Mouse (Mus musculus) gastrocnemius, postnatal 10 days (tissue): ENCODE measurements at regions not wholly inside any gene's neighbourhood (a gene's known extent, or its start where the extent isn't known, plus 50 kb on each side); places are given as distances from the start of the nearest gene placed in this dataset.

ENCODE experiments used
- DNase-seq: peaks from one replicate; pipeline ENCODE4 v3.0.0; 2021; ENCODE audit warnings: mixed read lengths

DNA sequence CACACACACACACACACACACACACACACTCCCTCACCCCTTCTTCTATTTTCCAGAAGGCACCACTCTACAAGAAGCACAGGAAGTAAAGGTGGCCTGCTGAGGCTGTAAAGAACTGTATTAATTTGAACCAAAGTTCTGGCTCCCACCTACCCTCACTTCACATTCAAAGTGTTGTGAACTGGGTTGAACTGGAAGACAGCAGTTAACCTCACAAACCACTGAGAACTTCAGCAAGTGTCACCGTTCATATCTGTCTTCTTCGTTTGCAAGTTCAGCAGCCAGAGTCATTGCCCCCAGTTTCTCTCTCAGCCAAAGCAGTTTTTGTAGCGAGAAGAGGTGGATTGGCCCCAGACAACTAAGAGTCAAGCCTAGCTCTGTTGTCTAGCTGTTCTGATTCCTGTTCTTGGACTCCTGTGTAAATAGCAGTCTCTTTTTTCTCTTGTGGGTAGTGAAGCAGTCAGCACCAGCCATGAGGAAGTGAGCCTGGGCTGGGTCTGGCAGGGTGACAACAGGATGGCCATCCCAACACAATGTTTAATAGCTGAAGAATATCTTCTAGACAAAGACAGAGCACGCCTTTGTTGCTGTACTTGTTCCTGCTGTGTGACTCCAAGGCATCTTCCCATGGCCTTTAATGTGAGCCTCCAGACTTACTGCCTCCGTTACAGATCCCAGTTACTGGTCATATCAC is 452.0 kb upstream of the Meis1 start:
- DNase-seq, result no peak

DNA sequence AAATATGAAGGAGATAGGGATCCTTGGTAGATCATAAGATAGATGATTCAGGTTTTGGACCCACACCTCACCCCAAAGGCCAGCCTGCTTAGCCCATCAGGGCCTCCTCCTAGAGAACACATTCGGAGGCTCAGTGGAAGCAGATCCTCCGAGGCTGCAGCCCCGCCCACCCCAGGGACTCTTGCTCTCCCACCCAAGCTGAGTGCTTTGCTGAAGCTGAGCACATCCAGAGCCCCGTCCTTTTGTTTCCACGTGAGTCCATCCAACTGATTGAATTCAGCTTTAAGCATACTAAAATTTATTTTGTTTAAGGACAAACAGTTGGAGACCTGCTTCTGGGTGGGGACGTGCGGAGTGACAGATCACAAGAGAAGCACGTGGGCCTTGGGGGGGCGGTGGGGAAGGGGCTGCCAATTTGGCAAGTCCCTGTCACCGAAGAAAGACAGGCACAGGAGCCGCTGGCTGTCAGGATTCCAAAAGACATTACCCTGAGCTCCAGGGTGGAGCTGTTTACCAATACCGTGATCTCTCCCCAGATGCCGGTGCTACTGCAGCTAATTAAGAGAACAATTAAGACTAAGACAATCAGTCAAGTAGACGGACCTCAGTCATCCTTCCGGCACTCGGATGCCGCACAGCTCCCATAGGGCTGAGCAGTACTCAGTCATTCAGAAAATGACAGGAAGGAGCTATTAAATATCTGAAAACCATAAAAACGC is 448.9 kb upstream of the Spred2 start:
- DNase-seq, result no peak

DNA sequence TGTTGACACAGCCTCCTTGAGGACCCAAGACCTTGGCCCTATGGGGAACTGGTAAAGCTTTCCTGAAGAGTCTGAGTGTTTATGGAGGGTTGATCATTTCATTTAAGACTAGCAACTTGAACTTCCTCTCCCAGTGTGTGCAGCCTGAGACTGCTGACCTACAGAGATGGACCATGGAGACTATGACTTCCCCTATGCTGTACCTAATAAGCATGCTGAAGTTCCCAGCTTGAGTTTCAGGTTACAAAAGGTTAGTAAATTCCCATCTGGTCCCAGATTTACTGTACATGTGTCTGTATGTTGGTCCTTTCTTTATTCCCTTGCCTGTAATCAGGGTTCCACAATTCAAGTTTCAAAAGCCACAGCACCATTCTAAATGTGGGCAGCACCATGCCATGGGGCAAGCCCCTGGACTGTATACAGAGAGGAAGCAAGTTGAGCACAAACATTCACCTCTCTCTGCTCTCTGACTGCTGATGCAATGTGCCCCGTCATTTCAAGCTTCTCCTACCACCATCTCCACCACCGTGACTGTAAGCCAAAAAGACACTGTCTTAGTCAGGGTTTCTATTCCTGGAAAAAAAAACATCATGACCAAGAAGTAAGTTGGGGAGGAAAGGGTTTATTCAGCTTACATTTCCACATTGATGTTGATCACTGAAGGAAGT is 431.0 kb upstream of the Spred2 start:
- no peak for DNase-seq

DNA sequence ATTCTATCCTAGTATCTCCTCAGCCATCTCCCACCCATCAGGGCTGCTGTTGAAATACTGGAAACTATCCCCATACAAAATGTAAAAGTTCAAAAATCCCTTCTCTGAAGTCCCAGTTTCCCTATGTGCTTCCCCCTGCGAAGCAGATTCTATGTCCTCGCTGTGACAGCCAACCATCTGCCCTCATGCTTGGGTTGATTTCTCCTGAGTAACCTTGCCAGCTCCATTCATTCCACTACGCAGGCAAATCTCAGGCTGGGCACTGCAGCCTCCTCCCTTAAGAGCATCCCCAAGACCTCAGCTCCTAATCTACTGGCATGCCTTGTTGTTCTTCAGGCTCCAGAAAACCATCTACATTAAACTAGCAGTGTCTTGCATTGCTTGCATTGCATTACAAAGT is 402.5 kb upstream of the Spred2 start:
- DNase-seq, result no peak

DNA sequence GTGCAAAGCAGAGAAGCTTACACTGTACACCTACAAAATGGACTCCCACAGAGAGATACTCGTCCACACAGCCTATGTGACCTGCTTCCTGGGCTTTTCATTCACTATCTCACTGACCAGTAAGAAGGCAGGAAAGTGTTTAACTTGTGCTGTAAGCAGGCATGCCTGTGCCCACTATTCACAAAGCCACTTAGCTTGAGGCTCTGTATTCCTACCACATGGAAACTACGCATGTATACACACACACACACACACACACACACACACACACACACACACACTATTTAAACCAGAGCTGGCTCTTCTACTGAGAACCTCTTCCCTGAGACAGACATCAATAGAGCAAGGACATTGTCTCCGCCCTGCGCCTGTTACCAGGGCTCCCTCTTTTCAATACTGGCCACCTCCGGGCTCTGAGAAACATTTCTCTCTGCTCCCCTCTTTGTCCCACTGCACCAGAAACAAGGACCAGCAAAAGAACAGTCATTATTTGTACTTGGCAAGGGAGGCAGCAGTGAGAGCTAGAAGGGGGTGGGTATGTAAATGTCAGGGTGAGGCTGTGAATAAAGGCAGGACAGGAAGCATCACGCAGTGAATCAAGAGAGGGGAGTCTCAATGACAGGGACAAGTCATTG is 400.2 kb upstream of the Spred2 start:
- DNase-seq, result no peak

DNA sequence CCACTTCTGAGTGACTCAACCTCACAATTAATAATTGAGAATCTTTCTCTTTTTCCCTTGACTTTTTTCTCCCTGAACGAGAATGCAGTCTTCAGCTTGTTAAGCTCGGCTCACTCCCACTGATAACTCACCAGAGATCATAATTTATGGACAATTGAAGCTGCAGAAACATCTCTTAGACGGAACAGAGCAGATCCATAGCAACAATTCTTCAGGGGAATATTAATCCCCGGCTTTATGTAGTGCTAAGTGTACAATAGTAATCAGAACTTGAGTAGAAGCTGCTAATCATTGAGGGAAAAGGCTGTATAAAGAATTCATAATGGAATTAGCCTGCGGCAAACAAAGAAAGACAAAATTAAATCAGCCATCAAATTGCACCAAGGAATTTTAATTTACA is 395.0 kb upstream of the Spred2 start:
- no peak for DNase-seq

DNA sequence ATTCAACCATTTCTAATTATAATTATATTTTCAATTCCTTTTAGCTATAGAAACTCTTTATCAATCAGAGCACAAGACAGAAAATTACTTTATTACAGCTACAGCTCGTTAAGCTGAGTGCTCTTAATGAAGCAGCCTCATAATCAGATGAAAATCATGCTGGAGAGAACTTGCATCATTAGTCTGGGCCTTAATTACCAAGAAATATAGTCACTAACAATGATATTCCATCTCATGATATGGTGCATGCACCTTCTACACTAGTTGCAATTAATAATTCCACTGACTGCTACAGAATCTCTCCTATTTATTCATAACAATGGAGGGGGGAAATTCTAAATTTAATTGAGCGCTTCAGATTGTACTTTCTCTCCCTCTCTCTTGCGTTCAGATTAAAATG is 393.5 kb upstream of the Spred2 start:
- DNase-seq, result no peak

DNA sequence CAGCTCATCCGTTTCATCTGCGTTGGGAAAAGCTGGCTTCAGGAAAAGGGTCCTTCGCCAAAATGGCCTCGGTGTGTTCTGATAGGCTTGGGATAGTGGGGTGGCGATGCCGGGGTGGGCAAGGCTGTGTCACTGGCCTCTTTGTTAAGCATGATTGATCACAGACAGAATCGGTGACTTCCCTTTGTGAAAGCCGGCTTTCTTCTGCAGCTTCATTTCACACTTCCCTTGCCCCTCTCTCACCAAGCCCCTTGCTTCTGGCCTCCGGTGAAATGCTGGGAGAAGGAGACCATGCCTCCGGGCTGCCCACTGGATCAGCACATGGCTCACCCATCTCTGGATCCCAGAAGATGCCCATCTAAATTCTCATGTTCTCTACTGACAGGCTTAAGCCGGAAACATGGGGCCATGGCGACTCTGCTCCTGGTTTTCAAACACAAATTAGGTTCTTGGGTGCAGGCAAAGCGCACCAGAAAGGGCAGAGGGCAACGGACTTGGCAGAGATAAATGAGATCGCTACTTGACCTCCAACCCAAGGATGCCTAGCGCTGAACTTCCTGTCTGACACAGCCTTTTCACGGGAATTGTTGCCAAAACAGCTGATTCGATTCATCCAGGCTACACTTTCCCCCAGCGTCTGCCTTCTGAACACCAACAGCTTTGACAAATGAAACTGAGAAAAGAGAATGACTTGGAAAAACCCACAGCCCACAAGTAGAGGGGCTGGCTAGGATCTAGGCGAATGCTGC is 392.7 kb upstream of the Spred2 start:
- no peak for DNase-seq

DNA sequence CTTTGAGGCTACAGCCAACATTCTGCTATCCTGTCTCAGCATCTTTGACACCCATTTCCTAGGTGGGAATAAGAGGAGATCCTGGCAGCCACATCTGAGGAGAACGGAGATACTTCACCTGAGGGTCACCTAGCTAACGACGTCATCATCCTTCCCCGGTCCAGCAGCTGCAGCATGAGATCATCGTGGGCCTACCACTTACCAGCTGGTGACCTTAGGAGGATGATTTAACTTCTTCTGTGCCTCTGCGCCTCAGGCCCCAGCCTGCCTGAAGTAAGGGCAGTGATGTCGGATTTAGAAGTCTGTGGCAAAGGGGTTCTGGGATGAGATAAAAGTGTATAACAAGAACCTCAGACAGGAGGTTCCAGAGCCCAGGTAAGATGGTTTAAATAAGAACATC is 391.3 kb upstream of the Spred2 start:
- no peak for DNase-seq

DNA sequence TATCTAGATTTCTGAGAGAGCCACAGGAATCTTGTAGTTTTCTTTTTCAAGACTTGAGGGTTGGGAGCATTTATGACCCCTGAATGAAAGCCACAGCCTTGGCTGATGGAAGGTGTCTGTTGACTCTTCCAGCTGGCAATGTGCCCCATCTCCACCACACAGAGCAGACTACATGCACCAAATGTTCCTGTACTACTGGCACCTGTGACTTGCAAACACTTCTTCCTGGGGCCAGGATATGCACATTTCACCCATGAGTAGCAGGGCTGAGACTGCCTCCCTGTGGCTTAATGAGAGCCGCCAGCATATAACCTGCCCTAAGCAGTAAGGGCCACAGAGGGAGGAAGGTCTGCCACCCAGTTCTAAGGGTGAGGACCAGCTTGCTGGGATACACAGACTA is 390.5 kb upstream of the Spred2 start:
- no peak for DNase-seq

DNA sequence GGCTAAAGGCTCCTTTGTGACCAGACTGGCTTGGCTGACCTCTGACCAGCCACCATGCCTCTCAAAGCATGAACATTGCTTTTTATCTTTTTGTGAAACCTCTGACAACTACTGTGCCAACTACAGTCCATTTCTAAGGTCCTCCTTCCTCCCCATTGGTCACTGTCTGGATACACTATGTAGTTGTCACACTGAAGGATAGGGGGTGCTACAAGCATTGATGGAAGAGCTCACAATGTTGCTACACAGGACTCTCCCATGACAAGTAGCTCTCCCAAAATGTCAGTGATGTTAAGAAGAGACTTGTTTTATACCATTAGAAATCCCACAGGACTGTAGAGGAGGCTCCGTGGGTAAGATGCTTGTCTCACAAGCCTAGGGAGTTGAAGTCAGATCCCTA is 389.0 kb upstream of the Spred2 start:
- no peak for DNase-seq

DNA sequence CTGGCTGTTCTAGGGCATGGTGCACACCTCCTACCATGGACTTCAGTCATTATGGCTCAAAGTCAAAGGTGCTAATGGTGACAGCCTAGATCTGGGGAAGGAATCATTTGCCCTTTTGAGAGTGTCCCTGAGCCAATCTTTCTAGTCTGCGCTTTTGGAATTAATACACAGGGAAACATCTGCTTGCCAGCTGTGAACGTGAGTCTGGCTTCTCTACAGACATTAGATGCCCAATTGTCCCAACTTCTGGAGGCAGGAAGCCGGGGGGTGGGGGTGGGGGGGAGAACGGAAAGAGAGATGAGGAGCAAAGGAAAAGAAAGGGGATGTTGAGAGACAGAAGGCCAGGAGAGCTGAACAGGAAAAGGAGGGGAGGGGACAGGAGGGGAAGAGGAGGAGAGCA is 377.9 kb upstream of the Spred2 start:
- DNase-seq, result no peak

DNA sequence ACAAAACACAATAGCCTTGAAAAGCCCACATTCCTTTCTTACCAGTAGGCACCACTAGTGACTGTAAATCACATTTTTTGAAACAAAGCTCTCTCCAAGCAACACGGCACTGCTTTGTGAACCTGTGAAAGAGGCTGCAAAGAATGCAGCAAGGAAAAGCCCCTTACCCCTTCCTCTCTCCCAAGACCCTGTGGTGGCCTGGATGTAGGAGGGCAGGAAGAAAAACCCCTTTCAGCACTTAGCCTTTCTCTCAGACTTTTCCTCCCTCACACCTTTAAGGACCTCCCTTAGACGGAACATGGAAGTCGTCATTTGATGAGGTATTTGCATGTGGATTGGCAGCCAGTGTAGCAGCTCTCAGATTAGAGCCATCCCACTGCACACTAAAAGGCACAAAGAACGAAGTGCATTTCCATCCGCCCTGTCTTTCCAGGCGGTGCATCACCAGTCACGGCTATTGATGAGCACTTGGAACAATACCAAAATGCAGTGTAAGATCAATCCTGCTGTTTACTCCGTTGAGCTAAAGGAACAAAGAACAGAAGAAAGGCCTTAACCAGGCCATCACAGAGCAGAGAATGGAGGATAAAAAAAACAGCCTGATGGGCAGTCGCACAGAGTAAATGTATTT is 369.7 kb upstream of the Spred2 start:
- no peak for DNase-seq

DNA sequence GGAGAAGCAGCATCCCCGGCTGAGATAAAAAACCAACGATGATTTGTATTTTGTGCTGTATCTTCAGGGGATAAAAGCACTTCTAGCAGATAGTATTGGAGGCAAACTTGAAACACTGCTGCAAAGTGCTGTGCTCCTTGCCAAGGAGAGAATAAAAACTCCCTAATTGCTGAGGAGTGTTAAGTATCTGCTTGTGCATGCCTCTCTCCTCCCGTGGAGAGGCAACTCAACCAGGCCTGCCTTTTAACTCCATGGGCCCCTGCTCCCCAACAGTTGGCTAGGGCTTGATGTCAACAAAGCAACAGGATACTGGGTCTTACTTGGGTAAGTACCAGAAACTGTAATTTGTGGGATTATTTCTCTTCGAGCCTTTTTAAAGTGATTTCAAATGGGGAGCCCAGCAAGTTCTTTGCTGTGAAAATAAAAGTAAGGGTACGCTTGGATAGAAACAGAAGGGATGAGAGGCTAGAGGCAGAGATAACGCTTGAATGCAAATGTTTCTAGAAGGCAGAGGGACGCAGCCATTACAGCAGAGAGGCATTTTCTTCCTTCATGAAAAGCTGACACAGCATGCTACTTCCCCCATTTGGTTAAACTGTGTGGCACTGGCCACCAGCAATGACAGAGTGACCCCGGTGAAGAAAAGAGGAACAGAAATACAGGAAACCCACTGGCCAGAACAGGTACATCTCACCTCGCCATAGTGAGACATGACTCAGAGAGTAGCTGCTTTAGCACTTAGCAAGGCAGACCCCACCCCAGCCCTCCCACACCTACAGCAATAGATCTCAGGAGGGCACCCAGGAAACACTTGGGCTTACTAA is 369.0 kb upstream of the Spred2 start:
- no peak for DNase-seq

DNA sequence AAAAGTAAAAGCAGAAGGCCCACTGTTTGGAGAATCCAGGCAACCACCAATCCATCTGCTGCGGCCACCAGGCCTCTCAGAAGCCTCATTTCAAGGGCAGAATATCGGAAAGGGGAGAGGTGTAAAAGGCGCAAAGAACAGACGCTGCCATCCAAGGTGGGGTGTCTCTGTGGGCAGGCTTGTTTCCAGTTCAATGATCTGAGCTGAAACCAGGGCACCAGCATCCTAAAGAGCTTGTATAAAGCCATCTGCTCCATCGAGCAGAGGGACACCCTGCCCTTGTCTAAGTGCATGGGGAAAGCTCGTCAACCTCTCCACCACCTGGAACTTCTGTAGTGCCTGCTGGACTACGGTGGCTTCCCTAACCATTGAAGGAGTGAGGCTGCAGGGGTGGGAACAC is 363.7 kb upstream of the Spred2 start:
- no peak for DNase-seq

DNA sequence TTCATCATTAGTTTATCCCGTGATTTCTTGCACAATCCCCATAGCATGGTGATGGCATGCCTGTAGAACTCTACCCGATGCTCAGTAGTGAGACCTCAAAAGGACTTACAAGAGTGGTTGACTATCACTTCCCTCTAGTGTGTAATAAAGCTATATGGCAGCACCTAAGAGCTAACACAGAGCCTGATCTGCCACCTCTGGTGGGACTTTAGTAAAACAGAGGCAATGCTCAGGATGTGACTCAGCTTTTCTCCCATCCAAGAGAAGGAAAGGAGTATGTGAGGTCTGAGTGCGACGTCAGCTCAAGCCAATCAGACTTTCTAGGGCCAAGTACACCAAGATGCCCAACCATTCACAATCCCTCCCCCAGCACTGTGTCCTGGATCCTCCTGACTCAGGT is 361.5 kb upstream of the Spred2 start:
- no peak for DNase-seq

DNA sequence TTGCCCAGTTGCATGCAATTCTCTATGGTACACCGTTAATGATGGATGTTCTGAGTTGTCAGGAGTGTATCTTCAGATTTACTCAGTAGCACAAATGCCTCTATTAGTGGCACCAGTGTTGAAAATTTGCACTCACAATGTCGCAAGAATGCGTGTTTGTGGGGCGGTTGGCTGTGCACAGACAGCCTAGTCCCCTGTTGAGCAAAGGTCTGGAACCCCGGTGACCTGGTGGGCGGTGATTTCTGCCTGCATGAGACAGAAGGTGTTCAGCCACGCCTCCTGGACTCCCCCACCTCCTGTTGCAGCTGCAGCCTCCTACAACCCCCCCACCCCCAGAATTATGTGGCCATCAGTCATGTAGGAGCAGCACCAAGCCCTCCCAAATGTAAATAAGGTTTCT is 338.9 kb upstream of the Spred2 start:
- DNase-seq, result no peak

DNA sequence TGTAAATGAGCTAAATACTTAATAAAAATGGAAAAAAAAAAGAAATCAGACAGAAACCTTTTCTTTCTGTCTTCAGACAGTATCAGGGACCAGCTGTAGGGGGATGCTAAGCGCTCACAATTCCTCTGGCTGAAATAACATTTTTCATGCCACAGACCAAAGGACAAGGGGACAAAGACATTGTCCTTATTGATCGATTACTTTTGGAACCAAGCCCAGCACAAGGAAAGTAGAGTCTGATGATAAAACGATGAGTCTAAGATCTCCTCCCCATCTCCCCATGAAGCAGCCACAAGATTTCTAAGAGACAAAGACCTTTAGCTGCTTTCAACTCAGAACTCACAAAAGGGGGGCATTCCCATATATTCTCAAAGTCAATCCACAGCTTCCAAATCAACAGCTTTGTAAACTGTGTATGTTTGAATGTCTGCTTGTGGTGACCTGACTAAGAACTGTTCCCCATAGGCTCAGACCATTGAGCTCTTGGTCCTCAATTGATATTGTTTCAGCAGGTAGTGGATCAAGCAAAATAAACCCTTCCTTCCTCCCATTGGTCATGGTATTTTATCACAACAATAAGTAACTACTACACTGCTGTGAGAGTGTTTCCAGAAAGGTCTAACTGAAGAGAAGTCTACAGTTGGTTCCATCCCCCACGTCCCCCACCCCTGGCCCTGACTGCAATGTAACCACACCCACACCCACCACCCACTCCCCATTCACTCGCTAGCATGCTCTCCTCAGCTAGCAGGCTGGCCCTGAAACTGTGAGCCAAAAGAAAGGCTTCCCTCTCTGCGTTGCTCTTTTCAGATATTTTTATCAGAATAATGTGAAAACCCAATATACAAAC is 331.4 kb upstream of the Spred2 start:
- no peak for DNase-seq

DNA sequence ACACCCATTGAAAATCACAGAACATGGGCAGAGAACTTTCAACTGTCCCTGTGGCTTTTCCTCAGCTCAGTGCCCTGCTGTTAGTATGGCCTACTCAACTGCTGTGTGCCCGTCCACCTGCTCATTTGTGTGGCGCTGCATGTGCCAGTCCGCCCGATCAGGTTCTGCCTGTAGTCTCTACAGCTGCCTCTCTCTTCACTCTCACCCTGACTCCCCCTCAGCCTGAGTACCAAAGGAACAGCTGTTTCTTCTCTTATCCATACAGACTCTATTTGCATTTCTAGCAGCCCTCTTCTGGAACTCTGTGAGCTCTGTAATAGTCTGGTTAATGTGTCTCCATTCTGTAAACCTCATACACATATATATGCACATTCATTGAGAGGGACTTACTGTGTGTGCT is 329.1 kb upstream of the Spred2 start:
- no peak for DNase-seq

DNA sequence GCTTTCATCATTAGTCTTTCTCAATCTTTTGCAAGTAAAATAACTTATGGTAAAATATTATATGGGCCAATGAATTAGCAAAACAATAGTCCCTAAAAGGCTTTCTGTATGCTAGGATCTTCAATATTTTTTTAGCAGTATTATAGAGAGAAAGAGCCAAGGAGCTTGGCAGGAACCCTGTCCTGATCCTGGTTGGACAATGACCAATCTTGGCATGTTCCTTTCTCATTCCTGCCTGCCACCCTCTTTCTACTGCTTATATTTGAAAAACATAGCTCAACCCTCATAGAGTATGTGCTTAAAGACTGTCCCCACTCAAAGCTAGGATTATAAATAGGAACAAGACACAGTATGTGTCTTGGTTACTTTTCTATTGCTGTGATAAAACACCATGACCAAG is 327.8 kb upstream of the Spred2 start:
- no peak for DNase-seq
